In genomic region chr1:127788943-127789342, GRCm38 (mm10) we compare ENCODE assay signal across 25 mouse cellular contexts. TPM values are rescaled to one million over a fixed set of nuclear protein-coding genes. Genes with fewer than 3 reads are reported as not detected.
DNase-seq lines count a peak whose midpoint lies in the region; ATAC-seq and TF ChIP-seq lines count a peak whose summit lies in the region.
"Had no signal": no experiment of that assay in that cellular context is flagged by ENCODE, and none has a peak within 500 bp of the region (broad histone marks: within the 10 kb centered on the region; RNA-seq: fewer than 3 reads in every experiment).

No protein-coding gene starts in this region.

- TF ChIP-seq EP300 in heart, adult 2 months (IDR thresholded peaks at IDR 0.05; ENCODE audit: insufficient read depth, low read depth, low read length) = no peak

- H3K27ac ChIP-seq in heart, embryonic 12.5 days (ENCODE audit: poor library complexity, severe bottlenecking) = peak overlapping the region; percentile 60; the same call in 1 of the 2 replicates
- no peak overlapping the region for H3K27ac ChIP-seq in heart, adult 2 months
- peak overlapping the region; percentile 52 for H3K27ac ChIP-seq in heart, embryonic 16.5 days (ENCODE audit: low read length)
- peak overlapping the region; percentile 64; the same call in 1 of the 2 replicates for H3K27ac ChIP-seq in layer of hippocampus, adult 2 months
- H3K27ac ChIP-seq: embryonic facial prominence, embryonic 15.5 days; forebrain, embryonic 10.5 days; forebrain, embryonic 15.5 days; hindbrain, embryonic 13.5 days; hindbrain, postnatal 0 days had no signal

- no peak for TF ChIP-seq CTCF in heart, adult 2 months (IDR thresholded peaks at IDR 0.05)
- TF ChIP-seq CTCF in layer of hippocampus, adult 2 months (conservative IDR thresholded peaks at IDR 0.05) = no peak

- TF ChIP-seq POLR2A in heart, adult 2 months (IDR thresholded peaks at IDR 0.05; ENCODE audit: insufficient read depth, low read depth, low read length) = no peak
- TF ChIP-seq POLR2A in myocyte (IDR thresholded peaks at IDR 0.05; ENCODE audit: insufficient read length, low read depth) = no peak

- H3K9ac ChIP-seq in heart, embryonic 12.5 days = no peak overlapping the region
- H3K9ac ChIP-seq in heart, adult 2 months (ENCODE audit: low read depth, low read length) = no peak overlapping the region
- H3K9ac ChIP-seq in heart, embryonic 16.5 days (ENCODE audit: low read length) = no peak overlapping the region
- H3K9ac ChIP-seq: embryonic facial prominence, embryonic 15.5 days; forebrain, embryonic 15.5 days; hindbrain, embryonic 13.5 days had no signal

- peaks cover 9% of the 10 kb centered on the region for H3K36me3 ChIP-seq in heart, embryonic 12.5 days
- peaks cover 36% of the 10 kb centered on the region for H3K36me3 ChIP-seq in heart, adult 2 months (ENCODE audit: control insufficient read depth, insufficient read depth, low read length)
- H3K36me3 ChIP-seq in heart, embryonic 16.5 days (ENCODE audit: control insufficient read depth, insufficient read depth) = peaks cover 6% of the 10 kb centered on the region; the same call in 1 of the 2 replicates
- peaks cover 10% of the 10 kb centered on the region for H3K36me3 ChIP-seq in myocyte (ENCODE audit: control insufficient read depth, insufficient read depth)

- H3K27me3 ChIP-seq in heart, embryonic 12.5 days (replicated peaks) = no peaks in the 10 kb centered on the region
- H3K27me3 ChIP-seq in heart, adult 2 months (ENCODE audit: control insufficient read depth, insufficient read depth, low read length) = no peaks in the 10 kb centered on the region
- H3K27me3 ChIP-seq in heart, embryonic 16.5 days (ENCODE audit: control insufficient read depth, insufficient read depth, low read length) = no peaks in the 10 kb centered on the region
- H3K27me3 ChIP-seq in myocyte (ENCODE audit: control insufficient read depth, insufficient read depth, insufficient read length) = no peaks in the 10 kb centered on the region
- H3K27me3 ChIP-seq: embryonic facial prominence, embryonic 15.5 days; forebrain, embryonic 15.5 days; hindbrain, embryonic 13.5 days had no signal

- no peak overlapping the region for H3ac ChIP-seq in myocyte (ENCODE audit: control insufficient read depth, insufficient read length)

- no peak for DNase-seq in heart, adult 2 months
- no peak for DNase-seq in heart, postnatal 14 days
- no peak for DNase-seq in layer of hippocampus, adult 2 months (ENCODE audit: low spot score in 2 of 2)
- DNase-seq in layer of hippocampus, adult 9-10 months (ENCODE audit: low spot score) = no peak
- DNase-seq in kidney, postnatal 25 days = no peak
- DNase-seq: adrenal gland, adult 8-10 months; adrenal gland, postnatal 36 days; cerebellum, adult 11 months; cerebellum, adult 8-10 months; cerebellum, postnatal 14 days; embryo, embryonic 11 days; gastrocnemius, postnatal 36 days had no signal

- peaks cover 43% of the 10 kb centered on the region for H3K4me1 ChIP-seq in heart, embryonic 12.5 days (replicated peaks)
- H3K4me1 ChIP-seq in heart, adult 2 months (ENCODE audit: control insufficient read depth, insufficient read depth, low read length) = peaks cover 12% of the 10 kb centered on the region
- H3K4me1 ChIP-seq in heart, embryonic 16.5 days (ENCODE audit: control insufficient read depth, insufficient read depth, low read length) = peaks cover 39% of the 10 kb centered on the region

- H3K9me3 ChIP-seq in heart, embryonic 12.5 days (replicated peaks) = no peaks in the 10 kb centered on the region
- no peaks in the 10 kb centered on the region for H3K9me3 ChIP-seq in heart, embryonic 16.5 days (replicated peaks; ENCODE audit: control insufficient read depth, low read length)
- H3K9me3 ChIP-seq: embryonic facial prominence, embryonic 15.5 days; forebrain, embryonic 10.5 days; forebrain, embryonic 15.5 days; hindbrain, embryonic 13.5 days had no signal

- H3K79me2 ChIP-seq in heart, adult 2 months (replicated peaks; ENCODE audit: control insufficient read depth, insufficient read depth, low read length) = peaks cover 6% of the 10 kb centered on the region
- H3K79me2 ChIP-seq in myocyte (ENCODE audit: control insufficient read depth, insufficient read depth) = peaks cover 98% of the 10 kb centered on the region

- H3K4me3 ChIP-seq in heart, embryonic 12.5 days = no peak overlapping the region
- no peak overlapping the region for H3K4me3 ChIP-seq in heart, adult 2 months
- H3K4me3 ChIP-seq in heart, embryonic 16.5 days (ENCODE audit: low read length) = no peak overlapping the region
- H3K4me3 ChIP-seq in layer of hippocampus, adult 2 months = no peak overlapping the region
- H3K4me3 ChIP-seq in myocyte = no peak overlapping the region
- H3K4me3 ChIP-seq: embryonic facial prominence, embryonic 15.5 days; erythroblast, embryonic 14.5 days; forebrain, embryonic 10.5 days; forebrain, embryonic 15.5 days; hindbrain, embryonic 13.5 days had no signal

- no peak overlapping the region for H3K4me2 ChIP-seq in heart, embryonic 12.5 days
- H3K4me2 ChIP-seq in heart, embryonic 16.5 days (ENCODE audit: low read depth, low read length) = peak overlapping the region; percentile 28; the same call in 1 of the 2 replicates
- peak overlapping the region; percentile 22 for H3K4me2 ChIP-seq in myocyte (ENCODE audit: low read depth)
- H3K4me2 ChIP-seq: embryonic facial prominence, embryonic 15.5 days; forebrain, embryonic 15.5 days; hindbrain, embryonic 13.5 days had no signal

- ATAC-seq in heart, embryonic 12.5 days (ENCODE audit: insufficient number of reproducible peaks, low FRiP score) = no peak
- ATAC-seq in heart, embryonic 16.5 days (replicated peaks; ENCODE audit: extremely low read depth, insufficient read depth, low FRiP score) = peak; percentile 65; the same call in 1 of the 2 replicates
- ATAC-seq: forebrain, embryonic 15.5 days; hindbrain, postnatal 0 days had no signal

- WGBS in heart, embryonic 12.5 days = 46% methylated on average over 6 of the region's 6 CpGs
- 57% methylated on average over 6 of the region's 6 CpGs for WGBS in heart, adult 2 months
- 42% methylated on average over 6 of the region's 6 CpGs for WGBS in heart, embryonic 16.5 days

- intact Hi-C loops in heart, adult 2 months (cut with DNase I) = no loop called here
- intact Hi-C loops in heart, postnatal 14 days (cut with DNase I) = no loop called here

TF ChIP-seq in myocyte, 11 proteins besides CTCF, POLR2A, EP300 and RAD21:
- no peak for TF ChIP-seq REST (IDR thresholded peaks at IDR 0.05; ENCODE audit: insufficient read depth, insufficient read length)
- TF ChIP-seq MAX (IDR thresholded peaks at IDR 0.05; ENCODE audit: low read depth) = no peak

RNA-seq across cellular contexts. Expression of gene Ccnt2, which starts 15.0 kb away (rescaled TPM):
- polyA plus RNA-seq in heart, embryonic 12.5 days (2016; fragmentation: Nextera tagmentation; extraction: Ambion mirVana) = 65.4 and 70.9 TPM in 2 replicates
- 10 to 100 TPM; 20.6 to 21.6 TPM for total RNA-seq in heart, adult 2 months (2021)
- 17.2 and 33.6 TPM in 2 replicates for polyA plus RNA-seq in heart, adult 2 months (2012; rRNA removed)
- polyA plus RNA-seq in heart, embryonic 16.5 days (2015; fragmentation: Nextera tagmentation; extraction: Ambion mirVana) = 67.3 and 69.6 TPM in 2 replicates
- 10 to 100 TPM; 31.0 to 33.2 TPM for total RNA-seq in heart, postnatal 14 days (2021)
- total RNA-seq in layer of hippocampus, adult 2 months (2021) = 10 to 100 TPM; 64.8 to 76.0 TPM
- 9.0 TPM for polyA plus RNA-seq in myocyte (2012; fragmentation: generic; extraction: Trizol)

RNA-seq across cellular contexts. Expression of gene Acmsd, which starts 59.7 kb away (rescaled TPM):
- polyA plus RNA-seq in heart, embryonic 12.5 days (2016; fragmentation: Nextera tagmentation; extraction: Ambion mirVana) = 0.18 and 0.42 TPM in 2 replicates
- total RNA-seq in heart, adult 2 months (2021) = under 1 TPM; 0.10 to 0.43 TPM
- 0.08 TPM in 1 of 2 replicates, not detected in the other for polyA plus RNA-seq in heart, adult 2 months (2012; rRNA removed)
- 0.22 and 0.37 TPM in 2 replicates for polyA plus RNA-seq in heart, embryonic 16.5 days (2015; fragmentation: Nextera tagmentation; extraction: Ambion mirVana)
- total RNA-seq in heart, postnatal 14 days (2021) = under 1 TPM; 0.33 to 0.44 TPM
- total RNA-seq in layer of hippocampus, adult 2 months (2021) = not detected
- not detected for polyA plus RNA-seq in myocyte (2012; fragmentation: generic; extraction: Trizol)
- total RNA-seq: adrenal gland, adult 8-10 months; adrenal gland, postnatal 36 days; gastrocnemius, adult 18-20 months; gastrocnemius, postnatal 36 days; hindbrain, postnatal 0 days had no signal
- polyA plus RNA-seq: brain, embryonic 14.5 days; forebrain, embryonic 15.5 days; frontal cortex, adult 2 months; hindbrain, embryonic 13.5 days; hindbrain, postnatal 0 days; intestine, embryonic 14.5 days had no signal
